Mouse (Mus musculus): ENCODE measurements around the gene H6pd.
"Not testable (repeated sequence)": the region's sequence is repeated elsewhere in the genome, so short reads cannot be mapped to it uniquely, and the experiment has no call there.

H6pd gene

DNA sequence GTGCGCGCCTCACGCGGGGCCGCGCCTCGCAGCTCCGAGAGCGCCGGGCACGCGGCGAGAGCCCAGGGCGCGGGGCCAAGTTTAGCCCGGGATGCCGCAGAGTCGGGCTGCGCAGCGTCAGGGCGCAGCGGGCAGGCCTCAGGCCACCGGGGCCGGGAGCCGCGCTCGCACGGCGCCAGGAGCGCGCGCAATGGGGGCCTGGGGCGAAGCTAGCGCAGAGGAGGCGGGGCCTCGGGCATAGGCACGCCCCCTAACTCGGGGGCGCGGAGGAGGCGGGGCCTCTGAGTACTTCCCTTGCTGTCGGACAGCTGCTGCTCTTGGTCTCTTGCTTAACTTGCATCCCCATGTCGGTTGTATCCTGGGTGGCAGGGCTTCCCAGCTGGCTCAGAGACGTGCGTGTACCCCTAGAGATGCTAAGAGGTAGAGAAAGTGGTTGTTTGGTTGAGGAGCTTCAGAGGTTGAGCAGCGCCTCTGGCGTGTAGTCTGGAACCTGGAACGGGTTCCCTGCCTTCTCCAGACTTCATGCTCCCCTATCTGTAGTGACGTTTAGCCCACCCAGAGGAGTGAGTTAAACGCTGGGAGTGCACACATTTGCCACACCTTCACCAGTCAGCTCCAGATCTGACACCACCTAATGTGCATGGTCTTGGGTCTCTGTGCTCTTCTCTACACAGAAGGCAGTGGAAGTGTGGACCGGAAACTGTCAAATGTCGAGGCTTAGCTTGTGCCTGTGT is at the start of gene H6pd:
Gene H6pd, minus strand, starts transcription at position 171 of the 734 bp plus-strand sequence.
- DNase-seq: peak; percentile 86 to 92

DNA sequence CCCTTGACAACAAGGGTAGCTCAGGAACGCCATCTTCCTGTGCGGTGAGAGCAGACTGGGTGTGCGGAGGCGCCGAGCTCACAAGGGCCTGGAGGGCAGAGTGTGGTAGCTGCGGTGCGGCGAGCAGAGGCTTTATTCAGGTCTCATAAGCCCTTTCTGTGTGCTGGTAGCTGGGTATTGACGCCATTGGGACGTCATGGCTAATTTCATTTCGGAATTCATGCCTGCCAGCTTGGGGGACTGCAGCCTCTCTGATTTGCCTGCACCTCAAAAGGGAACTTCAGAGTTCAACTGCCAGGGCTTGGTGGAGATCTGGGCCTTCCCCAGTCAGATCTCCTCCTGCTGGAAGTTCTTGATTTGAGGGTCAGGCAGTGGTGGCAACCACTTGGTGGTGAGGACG is 48.9 kb upstream of the H6pd start:
- no peak for DNase-seq

DNA sequence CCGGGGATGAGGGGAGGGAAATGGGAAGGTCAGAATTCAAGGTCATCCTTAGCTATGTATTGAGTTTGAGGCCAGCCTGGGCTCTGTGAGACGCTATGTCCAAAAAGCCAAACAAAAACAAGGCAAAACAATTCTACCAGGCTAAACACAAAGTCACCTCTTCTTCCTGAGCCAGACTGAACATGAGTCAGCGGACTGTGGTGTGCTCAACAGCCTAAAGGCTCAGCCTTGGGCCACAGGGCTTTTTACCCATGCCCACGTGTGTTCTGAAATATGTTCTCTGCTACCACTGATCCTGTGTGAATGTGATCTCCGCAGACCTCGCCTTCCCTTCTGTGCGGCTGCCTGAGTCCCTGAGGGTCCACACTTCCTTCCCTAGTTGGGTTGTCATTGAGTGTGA is 47.3 kb upstream of the H6pd start:
- DNase-seq: no peak

DNA sequence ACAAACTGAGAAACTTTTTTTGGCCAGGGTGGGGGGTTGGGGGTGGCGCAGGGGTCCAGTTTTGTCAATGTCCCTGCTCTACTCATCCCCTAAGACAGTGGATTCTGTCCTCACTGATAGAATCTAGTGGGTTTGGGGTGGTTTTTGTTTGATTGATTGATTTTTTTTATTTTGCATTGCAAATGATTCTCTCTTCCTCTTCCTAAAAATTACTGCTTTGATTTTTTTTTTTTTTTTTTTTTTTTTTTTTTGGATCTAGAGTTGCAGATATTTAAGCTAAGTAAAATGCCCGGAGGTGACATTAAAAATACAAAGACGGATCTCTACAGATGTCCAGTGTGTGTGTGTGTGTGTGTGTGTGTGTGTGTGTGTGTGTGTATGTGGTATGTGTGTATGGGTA is 43.6 kb upstream of the H6pd start:
- DNase-seq: no peak

DNA sequence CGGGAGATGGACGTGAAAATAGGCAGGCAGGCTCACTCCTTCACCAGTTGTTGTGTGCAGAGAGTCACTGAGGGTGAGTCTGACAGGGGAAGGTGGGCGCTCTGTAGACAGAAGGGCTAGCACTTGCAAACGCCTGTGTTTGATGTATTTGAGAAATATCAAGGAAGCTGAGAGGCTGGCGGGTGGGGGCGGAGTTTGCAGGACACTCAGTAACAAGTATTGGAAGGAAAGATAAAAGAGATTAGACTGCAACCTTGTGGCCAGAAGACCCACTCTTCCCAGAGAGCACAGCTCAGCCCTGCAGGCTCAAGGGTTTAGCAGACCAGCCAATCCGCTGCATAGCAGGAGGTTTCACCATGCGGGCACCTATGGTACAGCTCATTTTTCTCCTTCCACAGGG is 42.7 kb upstream of the H6pd start:
- DNase-seq: no peak

DNA sequence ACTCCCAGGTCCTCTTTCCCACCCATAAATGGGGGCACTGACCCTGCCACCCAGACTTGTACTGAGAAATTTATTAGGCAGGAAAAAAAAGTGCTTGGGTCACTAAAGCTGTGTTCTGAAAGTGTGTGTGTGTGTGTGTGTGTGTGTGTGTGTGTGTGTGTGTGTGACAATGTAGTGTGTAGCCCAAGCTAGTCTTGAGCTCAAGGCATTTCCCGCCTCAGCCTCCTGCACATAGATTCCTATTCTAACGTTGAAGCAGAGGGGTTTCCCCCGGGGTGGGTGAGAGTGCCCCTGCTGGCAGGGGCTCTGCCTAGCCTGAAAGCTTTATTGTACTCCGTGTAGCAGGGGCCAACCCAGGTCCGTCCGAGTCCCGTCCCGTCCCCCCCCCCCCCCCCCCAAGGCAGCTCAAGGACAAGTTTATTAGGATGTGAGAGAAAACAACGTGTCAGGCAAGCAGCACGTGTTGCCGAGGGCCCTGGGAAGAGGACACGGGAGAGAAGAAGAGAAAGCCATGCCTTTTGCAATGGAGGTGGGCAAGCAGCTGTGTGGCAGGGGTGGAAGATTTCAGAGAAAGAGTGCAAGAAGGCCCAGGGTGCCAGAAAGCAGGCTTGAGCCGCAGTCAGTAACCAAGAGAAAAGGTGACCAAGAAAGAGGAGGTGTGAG is 40.9 kb upstream of the H6pd start:
- no peak for DNase-seq

DNA sequence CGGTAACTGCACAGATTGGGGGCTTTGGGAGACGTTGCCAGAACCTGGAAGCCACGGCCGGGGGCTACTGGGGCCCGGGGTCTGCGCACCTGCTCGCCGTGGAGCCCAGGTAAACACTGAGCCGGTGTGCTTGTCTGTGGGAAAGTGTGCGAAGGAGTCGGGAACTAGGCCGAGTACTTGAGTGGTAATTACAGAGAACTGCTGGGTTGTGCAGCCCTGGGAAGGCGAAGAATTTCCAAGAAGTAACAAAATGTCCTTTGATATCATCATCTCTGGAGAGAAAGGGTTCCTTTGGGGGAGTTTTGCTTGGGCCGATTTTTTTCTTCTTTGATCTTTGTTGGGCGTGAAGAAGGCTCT is 40.3 kb upstream of the H6pd start:
- no peak for DNase-seq

DNA sequence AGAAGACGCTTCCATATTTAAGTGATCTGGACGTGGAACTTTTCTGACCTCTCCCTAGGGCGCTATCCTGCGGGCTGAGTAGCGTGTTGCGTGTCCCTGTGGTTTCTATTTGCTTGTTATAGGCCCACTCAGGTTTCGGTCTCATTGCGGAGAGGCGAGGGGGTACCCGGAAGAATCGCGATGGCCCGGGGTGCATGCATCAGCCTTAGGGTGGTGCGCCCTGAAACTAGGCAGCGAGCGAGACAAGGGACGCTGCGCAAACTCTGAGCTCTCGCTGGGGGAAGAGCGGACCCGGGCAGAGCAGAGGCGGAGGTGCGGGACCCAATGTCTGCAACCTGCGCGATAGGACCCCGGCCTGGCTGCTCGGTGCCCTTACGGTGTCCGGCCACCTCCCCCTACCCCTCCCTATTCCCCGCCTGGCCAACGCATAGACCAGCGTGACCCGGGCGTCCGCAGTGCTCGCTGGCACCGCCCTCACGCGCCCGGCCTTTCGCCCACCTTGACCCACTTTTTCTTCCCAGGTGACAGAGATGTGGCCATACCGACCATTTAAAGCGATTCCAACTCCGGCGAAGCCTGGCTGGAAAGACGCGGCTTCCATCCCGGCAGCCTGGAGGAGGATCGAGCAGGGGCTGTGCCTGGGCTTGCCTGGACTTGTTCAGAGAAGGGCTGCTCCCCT is 39.8 kb upstream of the H6pd start:
- DNase-seq: no peak

DNA sequence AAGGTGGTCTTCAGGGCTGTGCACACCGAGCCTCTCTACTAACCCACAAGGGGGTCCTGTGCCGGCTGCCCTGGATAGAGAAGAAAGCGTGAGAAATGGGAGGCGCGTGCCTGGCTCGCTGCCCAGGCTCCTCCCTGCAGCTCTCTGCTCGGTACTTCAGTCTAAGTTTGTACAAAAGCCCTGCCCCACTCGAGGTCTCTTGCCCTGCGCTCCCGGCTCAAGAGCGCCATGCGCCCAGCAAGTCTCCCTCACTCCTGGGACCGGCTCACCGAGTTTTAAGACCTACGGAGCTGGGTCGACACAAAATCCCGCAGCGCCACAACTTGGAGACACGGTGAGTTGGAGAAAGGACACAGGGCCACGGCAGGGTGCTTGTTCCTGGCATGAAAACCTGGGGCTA is 39.2 kb upstream of the H6pd start:
- DNase-seq: peak; percentile 12 to 31

DNA sequence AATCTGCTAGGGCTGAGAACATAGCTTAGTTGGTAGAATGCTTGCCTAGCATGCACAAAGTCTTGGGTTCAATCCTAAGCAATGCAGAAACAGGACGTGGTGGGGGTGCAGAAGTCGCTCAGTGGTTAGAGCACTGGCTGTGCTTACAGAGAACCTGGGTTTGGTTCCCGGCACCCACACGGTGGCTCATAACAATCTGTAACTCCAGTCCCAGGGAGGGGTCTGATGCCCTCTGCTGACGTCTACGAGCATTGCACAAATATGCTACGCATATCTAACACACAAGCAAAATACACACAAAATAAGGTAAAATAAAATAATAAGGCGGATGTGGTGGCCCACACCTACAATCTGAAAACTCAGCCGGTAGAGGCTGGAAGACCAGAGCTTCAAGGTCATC is 34.8 kb upstream of the H6pd start:
- no peak for DNase-seq

DNA sequence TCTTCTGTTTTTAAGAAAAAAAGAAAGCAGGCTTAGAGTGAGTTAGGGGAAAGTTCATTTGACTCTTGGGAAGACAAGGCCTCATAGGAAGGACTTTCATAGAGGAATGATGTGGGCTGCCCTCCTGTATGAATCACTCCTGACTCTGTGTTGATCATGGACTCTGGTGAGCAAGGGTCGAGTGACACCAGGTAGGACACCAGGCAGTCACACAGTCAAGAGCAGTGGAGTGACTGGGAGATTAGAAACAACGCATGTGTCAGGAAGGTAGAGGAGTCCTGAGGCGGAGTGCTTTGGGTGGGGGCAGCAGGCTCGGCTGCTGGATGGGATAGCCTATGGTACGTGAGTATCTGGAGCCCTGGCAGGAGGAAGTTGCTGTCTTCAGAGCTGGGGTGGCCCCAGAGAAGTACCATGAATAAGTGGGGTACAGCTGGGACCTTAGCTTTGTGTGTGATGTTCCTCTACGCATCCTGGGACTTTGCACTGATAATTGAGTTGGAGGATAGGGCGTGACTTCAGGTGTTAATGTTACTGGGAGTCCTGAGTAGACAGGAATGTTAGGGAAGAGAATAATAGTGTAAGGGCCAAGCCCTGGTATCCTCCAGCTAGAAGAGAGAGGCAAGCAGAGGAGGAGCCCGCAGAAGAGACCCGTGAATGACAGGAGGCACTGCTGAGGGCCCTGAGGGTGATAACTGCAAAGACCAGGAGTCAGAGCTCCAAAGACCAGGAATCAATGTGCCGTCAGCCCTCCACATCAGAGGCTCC is 32.7 kb upstream of the H6pd start:
- no peak for DNase-seq

DNA sequence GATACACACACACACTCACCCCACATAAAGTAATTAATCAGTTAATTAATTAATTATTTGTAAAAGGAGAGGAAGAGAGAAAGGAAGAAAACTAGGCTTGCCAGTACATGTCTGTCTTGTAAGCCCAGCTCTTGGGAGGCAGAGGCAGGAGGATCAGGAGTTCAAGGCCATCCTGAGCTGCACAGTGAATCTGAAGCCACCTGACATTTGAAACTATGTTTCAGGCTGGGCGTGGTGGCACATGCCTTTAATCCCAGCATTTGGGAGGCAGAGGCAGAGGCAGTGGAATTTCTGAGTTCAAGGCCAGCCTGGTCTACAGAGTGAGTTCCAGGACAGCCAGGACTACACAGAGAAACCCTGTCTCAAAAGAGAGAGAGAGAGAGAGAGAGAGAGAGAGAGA is 32.0 kb upstream of the H6pd start:
- not testable (repeated sequence) for DNase-seq

DNA sequence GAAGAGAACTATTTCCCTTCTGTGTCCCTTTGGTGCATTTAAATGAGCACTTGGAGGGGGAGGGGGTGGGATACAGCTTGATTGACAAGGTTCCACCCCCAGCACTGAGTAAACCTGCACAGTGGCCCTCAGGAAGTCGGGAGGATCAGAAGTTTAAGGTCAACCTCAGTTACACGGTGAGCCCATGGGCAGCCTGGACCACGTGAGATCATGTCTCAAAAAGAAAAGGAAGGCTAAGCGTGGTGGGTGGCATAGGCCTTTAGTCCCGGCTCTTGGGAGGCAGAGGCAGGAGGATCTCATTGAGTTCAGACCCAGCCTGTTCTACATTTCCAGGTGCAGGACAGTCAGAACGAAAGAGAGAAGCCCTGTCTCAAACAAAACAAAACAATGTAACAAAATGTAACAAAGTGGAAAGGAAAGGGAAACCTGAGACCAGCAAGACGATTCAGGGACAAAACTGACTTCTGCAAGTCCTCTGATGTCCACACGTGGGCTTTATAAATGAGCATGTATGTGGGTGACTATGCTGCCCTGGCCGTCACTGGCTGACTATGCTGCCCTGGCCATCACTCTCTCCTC is 31.3 kb upstream of the H6pd start:
- DNase-seq: no peak

DNA sequence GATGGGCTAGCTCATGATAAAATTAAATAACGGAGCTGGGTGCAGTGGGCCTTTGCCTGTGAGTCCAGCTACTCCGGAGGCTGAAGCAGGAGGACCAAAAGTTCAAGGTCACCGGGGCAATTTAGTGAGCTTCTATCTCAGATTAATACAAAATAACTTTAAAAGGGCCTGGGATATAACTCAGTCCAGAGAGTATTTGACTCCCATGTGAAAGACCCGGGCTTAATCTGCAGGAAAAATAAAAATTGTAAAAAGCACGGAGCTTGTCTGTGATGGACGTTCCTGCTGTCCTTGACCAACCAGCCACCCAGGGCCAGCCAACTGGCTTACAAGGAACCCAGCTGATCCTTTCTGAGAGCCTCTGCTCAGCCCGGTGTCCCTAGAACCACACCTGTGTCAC is 29.7 kb upstream of the H6pd start:
- no peak for DNase-seq

DNA sequence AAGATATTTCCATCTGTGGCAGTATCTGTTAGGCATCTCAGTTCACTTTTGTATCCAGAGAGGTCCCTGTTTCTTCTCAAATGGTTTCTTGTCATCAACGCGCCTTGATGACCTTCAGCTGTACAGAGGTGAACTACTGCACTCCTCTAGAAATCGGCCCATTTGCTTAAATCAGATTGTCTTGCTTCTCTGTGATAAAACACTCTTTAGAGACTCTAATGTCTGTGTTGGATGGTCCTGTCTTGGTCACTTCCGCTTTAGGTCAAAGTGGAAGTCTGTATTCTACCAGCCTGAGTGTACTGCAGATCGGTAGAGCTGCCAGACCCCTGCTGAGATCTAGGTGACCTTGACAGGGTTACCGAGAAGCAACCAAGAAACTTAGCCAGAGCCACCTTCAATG is 27.3 kb upstream of the H6pd start:
- no peak for DNase-seq

DNA sequence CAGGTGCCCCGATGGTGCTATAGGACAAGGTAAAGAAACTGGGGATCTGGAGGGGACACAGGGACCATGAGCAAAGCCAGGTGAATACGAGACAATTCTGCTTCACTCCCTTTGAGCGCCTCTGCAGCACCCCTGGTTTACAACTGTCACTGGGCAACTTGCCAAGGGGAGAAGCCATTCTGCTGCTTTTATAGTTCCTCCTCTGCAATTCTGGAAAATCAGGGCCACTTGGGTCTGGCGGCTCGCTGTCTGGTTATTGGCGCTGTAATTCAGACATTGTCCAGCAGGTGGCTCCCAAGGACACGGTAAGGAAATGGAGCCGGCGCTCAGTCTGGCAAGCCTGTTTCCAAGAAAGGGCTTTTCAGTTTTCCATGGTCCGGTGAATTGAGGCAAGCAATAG is 26.5 kb upstream of the H6pd start:
- peak; percentile 89 to 94 for DNase-seq

DNA sequence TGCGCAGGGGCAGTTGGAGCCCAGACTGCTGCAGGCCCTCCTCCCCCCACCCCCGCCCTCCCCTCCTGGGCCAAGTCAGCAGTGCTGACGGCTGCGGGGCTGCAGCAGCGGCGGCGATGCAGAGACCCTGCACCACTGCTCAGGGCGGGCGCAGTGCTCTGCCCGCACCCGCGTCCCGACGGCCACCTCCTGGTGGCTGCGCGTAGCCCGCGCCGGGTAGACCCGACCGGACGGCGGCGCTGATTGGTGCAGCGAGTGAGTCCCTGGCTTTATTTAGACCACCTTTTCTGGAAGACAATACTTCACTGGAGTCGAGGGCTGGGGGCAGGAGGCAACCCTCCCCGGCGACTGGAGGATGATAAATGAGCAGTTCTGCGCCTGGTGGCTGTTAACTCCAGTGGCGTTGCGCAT is 24.4 kb upstream of the H6pd start:
- DNase-seq: peak; percentile 33 to 59

DNA sequence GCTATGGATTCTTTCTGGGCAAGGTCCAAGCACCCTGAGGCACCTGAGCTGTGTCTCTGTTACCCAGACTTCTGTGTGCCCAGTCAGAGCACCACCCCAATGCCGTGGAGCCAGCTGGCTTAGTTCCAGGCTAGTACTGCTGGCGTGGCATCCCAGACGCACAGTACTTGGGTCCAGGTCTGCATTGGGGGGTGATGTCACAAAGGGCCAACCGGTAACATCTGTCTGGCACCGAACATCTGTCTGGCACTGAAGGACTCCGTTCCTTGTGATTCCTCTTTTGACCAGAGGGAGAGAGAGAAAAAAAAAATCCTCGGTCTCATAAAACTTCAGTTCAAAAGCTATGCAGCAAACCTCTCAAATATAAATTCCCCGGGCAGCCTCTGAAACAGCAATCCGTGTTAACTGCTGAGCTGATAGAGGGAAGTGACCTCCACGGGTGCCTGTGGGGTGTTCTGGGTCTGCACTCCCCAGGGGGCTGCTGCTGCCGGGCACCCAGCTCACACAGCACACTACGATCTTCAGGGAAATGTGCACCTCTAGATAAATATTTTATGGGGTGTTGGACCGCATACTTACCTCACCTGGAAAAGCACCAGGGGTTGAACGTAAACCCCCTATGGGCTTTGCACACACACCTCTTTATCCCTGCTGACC is 22.5 kb upstream of the H6pd start:
- DNase-seq: peak; percentile 74 to 77

DNA sequence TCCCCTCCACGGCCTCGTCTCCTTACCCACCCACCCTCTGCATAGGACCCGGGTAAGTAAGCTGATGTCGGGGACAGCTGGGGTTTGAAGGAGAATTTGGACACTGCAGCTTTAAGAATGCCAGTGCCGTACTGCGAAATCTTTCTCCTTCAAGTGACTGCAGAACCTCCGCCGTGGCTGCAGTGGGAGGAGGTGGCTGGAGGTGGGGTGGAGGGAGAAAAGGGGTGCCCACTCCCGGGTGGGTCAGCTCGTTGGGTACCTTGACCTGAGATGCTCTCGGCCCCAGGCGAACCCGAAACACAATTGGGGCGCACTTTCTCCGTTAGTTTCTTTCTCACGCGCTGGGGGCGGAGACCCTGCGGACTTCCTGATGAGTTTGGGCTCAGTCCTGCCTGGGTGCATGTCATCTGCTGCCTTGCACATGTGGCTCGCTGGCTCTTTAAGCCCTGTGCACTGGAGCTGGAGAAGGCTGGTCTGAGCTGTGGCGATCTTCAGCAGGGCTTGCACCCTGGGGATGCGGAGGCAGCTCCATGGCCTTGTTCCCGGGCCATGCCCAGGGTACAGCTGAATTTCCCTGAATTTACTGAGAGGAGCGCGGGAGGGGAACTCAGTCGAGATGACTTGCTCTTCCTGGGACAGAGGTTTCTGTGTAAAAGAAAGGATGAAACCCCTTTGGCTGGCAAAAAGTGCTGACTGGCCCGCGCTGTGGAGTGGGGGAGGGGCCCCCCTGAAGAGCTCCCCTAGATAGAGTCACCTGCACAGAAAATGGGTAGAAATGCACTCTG is 21.8 kb upstream of the H6pd start:
- DNase-seq: peak; percentile 63 to 69

DNA sequence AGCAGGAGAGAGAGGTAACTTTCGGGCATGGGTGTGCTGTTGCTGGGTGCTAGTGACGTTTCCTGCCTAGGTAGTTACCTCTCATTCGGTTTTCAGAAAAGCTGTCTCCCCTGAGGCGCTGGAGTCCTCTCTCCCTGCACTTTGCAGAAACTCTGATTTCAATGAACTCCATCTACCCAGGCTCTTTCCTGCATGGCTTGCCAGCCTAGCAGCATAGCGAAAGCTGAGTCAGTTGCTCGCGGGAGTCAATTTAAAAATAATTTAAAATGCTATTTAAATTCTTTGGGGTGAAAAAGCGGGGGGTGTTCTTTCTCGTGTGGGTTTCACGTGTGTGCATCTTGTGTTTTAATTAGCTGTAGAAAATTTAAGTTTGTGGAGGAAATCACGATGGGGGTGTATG is 21.1 kb upstream of the H6pd start:
- peak in 1 of 2 experiments; percentile 36 for DNase-seq

DNA sequence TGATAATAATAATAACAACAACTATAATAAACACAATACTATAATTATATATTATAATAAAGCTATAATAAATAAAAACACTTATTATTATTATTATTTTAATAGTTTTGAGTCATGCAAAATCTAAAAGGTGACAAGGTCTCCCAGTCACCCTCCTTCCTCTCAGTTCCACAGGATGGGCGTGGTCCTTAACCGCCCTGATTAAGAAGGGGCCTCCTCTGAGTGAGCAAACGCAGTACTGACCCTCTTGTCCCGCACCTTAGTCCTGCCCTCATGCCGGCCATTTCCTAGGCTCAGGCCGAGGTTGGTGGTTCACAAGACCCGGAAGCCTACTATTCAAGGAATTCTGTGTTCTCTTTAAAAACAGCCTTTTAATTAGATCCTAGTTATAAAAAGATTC is 14.7 kb upstream of the H6pd start:
- no peak for DNase-seq

Data from cerebellum, adult 18-20 months (tissue).